Mouse (Mus musculus): ENCODE results near the gene Dcxr. TPM values are rescaled to one million over a fixed set of nuclear protein-coding genes. Genes with fewer than 3 reads are reported as not detected.

The Dcxr gene
- polyA plus RNA-seq, 1 experiment from 2014 or later, result 123 TPM

DNA sequence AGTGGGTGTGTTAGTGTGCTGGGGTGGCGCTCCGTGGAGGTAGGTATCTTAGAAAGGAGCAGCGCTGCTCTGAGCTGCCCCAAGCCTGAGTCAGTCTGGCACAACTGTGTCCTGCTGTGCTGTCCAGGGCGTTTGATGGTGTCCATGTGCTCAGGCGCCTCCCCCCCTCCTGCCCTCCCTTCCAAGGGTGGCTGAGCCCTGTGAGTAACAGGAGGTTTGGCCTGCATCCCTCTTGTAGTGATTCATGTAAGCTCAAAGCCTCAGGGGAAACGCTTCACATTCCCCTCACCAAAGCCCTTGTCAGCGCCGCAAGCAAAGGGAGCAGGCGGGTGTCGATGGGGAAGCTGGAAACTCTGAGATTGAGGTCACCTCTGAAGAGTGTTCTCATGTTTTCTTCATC lies 29.3 kb downstream of the Dcxr start:
- 36% methylated on average over 10 of the region's 10 CpGs for WGBS
- no peaks in the 10 kb centered on the region for H3K9me3 ChIP-seq (replicated peaks; ENCODE audit: low read length)
- H3K9ac ChIP-seq (ENCODE audit: low read depth, low read length), result no peak overlapping the region
- H3K27me3 ChIP-seq (ENCODE audit: insufficient read depth, low read length), result no peaks in the 10 kb centered on the region
- no peak overlapping the region for H3K4me2 ChIP-seq (ENCODE audit: low read length)
- no peak for TF ChIP-seq CTCF (IDR thresholded peaks at IDR 0.05; ENCODE audit: low read depth)
- DNase-seq (ENCODE audit: low spot score), result peak; percentile 75
- H3K4me3 ChIP-seq (replicated peaks; ENCODE audit: low read depth, low read length), result no peak overlapping the region
- H3K36me3 ChIP-seq (ENCODE audit: insufficient read depth, low read length), result peaks cover 23% of the 10 kb centered on the region; the same call in 1 of the 2 replicates
- ATAC-seq (replicated peaks; ENCODE audit: low FRiP score, low read depth), result no peak
- peaks cover 15% of the 10 kb centered on the region for H3K4me1 ChIP-seq (replicated peaks; ENCODE audit: insufficient read depth, low read length)
- peak overlapping the region; percentile 5; the same call in 1 of the 2 replicates for H3K27ac ChIP-seq

DNA sequence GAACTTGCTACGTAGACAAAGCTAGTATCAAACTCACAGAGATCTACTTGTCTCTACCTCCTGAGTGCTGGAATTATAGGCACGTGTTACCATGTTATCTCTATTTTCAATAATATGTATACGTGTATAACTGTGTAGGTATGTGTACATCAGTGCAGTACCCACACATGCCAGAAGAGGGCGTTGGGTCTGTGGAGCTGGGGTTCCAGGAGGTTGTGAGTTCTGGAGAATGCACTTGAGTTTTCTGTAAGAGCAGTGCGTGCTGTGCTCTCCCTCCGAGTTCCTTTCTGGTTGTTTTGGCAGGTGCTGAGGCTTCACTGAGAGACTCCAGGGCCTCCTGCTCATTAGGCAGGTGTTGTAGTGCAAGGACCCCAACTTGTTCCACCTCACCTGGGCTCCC lies 30.5 kb downstream of the Dcxr start:
- TF ChIP-seq CTCF (IDR thresholded peaks at IDR 0.05; ENCODE audit: low read depth), result peak; percentile 51
- Histone ChIP-seq H3K9ac (ENCODE audit: low read depth, low read length) (no peak overlapping the region), H3K4me3 (replicated peaks; ENCODE audit: low read depth, low read length) (no peak overlapping the region), H3K9me3 (replicated peaks; ENCODE audit: low read length) (no peaks in the 10 kb centered on the region), H3K36me3 (ENCODE audit: insufficient read depth, low read length) (peaks cover 22% of the 10 kb centered on the region; the same call in 1 of the 2 replicates), H3K27me3 (ENCODE audit: insufficient read depth, low read length) (no peaks in the 10 kb centered on the region), H3K27ac (no peak overlapping the region), H3K4me2 (ENCODE audit: low read length) (no peak overlapping the region), H3K4me1 (replicated peaks; ENCODE audit: insufficient read depth, low read length) (peaks cover 15% of the 10 kb centered on the region)
- DNase-seq (ENCODE audit: low spot score) (no peak), ATAC-seq (replicated peaks; ENCODE audit: low FRiP score, low read depth) (no peak)
- 90% methylated on average over 6 of the region's 6 CpGs for WGBS

DNA sequence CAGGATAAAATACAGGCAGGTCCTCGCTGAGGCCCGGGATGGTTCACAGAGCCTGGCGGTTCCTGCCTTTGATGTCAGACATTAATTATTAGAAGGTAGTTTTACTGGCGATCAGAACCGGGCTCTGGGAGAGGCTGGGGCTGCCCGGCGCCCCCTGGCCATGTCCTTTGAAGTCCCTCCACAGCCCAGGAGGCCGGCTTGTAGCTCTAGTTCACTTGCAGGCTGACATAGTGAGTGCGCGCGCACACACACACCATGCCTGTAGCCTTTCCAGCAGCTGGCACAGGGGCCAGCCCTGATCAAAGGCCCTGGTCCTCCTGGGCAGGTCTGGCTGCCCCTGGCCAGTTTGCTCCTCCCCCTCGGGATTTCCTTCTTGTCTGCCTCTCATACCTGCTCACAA lies 31.4 kb downstream of the Dcxr start:
- ATAC-seq (replicated peaks; ENCODE audit: low FRiP score, low read depth), result peak; percentile 74
- H3K36me3 ChIP-seq (ENCODE audit: insufficient read depth, low read length), result 0 out of 2 replicates have a peak, but pooled peaks cover 18% of the 10 kb centered on the region
- H3K27me3 ChIP-seq (ENCODE audit: insufficient read depth, low read length), result no peaks in the 10 kb centered on the region
- no peak overlapping the region for H3K4me2 ChIP-seq (ENCODE audit: low read length)
- H3K9me3 ChIP-seq (replicated peaks; ENCODE audit: low read length), result no peaks in the 10 kb centered on the region
- H3K27ac ChIP-seq, result peak overlapping the region; percentile 26
- peaks cover 15% of the 10 kb centered on the region for H3K4me1 ChIP-seq (replicated peaks; ENCODE audit: insufficient read depth, low read length)
- DNase-seq (ENCODE audit: low spot score), result peak; percentile 64
- TF ChIP-seq CTCF (IDR thresholded peaks at IDR 0.05; ENCODE audit: low read depth), result no peak
- no peak overlapping the region for H3K4me3 ChIP-seq (replicated peaks; ENCODE audit: low read depth, low read length)
- no peak overlapping the region for H3K9ac ChIP-seq (ENCODE audit: low read depth, low read length)
- 24% methylated on average over 12 of the region's 12 CpGs for WGBS

DNA sequence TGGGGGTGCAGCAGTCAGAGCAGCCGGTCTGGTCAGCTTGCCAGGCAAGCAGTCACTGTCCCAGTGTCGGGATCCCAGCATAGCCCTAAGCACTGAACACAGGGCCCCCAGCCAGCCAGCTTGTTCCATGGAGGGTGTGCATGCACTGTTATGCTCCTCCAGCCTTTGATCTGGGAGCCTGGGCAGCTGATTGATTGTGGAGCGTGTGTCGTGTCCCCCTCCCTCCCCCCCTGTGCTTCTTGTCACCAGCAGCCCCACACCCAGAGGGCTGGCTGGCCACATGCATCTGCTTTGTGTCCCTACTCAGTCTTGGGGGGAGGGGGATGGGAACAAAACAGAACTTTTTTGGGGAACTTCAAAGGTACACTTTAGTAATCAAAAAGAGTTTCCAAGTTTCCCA lies 31.9 kb downstream of the Dcxr start:
- no peak overlapping the region for H3K4me3 ChIP-seq (replicated peaks; ENCODE audit: low read depth, low read length)
- ATAC-seq (replicated peaks; ENCODE audit: low FRiP score, low read depth) (peak; percentile 48), DNase-seq (ENCODE audit: low spot score) (peak; percentile 44)
- 22% methylated on average over 4 of the region's 4 CpGs for WGBS
- H3K4me1 ChIP-seq (replicated peaks; ENCODE audit: insufficient read depth, low read length), result peaks cover 15% of the 10 kb centered on the region
- no peaks in the 10 kb centered on the region for H3K27me3 ChIP-seq (ENCODE audit: insufficient read depth, low read length)
- TF ChIP-seq CTCF (IDR thresholded peaks at IDR 0.05; ENCODE audit: low read depth), result no peak
- H3K4me2 ChIP-seq (ENCODE audit: low read length), result no peak overlapping the region
- H3K9ac ChIP-seq (ENCODE audit: low read depth, low read length), result 0 out of 2 replicates have a peak overlapping the region, but pooled peaks have one; percentile 0
- peak overlapping the region; percentile 26 for H3K27ac ChIP-seq
- H3K36me3 ChIP-seq (ENCODE audit: insufficient read depth, low read length), result 0 out of 2 replicates have a peak, but pooled peaks cover 22% of the 10 kb centered on the region
- no peaks in the 10 kb centered on the region for H3K9me3 ChIP-seq (replicated peaks; ENCODE audit: low read length)

DNA sequence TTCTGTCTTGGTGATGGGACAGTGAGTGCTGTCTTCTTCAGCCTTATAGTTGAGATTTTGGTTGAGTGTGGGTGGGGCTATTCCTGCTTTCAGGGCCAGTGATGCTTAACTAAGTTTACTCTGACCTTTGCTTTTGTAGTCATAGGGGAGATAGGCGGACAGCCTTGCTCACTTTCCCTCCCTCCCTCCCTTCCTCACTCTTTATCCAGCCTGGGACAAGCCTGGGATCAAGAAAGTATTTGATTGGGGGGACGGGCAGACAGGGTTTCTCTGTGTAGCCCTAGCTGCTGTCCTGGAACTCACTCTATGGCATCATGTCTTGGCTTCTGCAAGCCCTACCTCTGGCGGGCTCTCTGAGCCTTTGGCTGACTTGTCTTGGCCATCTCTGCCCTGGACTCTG lies 33.6 kb downstream of the Dcxr start:
- Histone ChIP-seq H3K27ac (peak overlapping the region; percentile 14; the same call in 1 of the 2 replicates), H3K9me3 (replicated peaks; ENCODE audit: low read length) (no peaks in the 10 kb centered on the region), H3K4me3 (replicated peaks; ENCODE audit: low read depth, low read length) (no peak overlapping the region), H3K4me1 (replicated peaks; ENCODE audit: insufficient read depth, low read length) (peaks cover 13% of the 10 kb centered on the region), H3K36me3 (ENCODE audit: insufficient read depth, low read length) (peaks cover 26% of the 10 kb centered on the region), H3K4me2 (ENCODE audit: low read length) (no peak overlapping the region), H3K27me3 (ENCODE audit: insufficient read depth, low read length) (no peaks in the 10 kb centered on the region), H3K9ac (ENCODE audit: low read depth, low read length) (no peak overlapping the region)
- 79% methylated on average over 3 of the region's 3 CpGs for WGBS
- DNase-seq (ENCODE audit: low spot score), result no peak
- ATAC-seq (replicated peaks; ENCODE audit: low FRiP score, low read depth), result no peak
- no peak for TF ChIP-seq CTCF (IDR thresholded peaks at IDR 0.05; ENCODE audit: low read depth)

DNA sequence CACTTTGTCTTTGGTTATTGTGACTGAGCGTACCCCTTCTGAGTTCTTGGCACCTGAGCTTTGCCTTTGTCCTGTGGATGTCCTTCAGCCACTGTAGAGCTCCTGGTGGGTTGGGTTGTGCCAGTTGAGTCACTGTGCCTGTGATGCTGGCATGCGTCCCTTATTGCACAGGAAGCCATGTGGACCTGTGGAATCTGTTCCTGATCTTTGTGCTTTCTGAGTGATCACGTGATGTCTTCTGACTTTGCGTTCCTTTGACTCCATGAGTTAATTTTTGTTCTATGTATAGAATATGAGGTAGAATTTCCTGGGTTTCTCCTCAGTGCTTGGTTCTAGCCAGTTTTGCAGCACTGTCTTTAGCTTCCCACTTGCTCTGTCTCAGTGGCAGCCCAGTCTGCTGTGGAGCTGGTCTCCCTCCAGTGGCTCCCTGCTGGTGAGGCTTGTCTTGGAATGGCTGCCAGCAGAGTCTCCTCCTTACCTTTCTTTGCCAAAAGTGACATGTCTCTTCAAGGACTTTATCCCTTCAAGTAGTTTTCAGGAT lies 34.5 kb downstream of the Dcxr start:
- 85% methylated on average over 4 of the region's 4 CpGs for whole genome bisulfite sequencing
- ATAC-seq (replicated peaks; ENCODE audit: low FRiP score, low read depth) (no peak), DNase-seq (ENCODE audit: low spot score) (no peak)
- Histone ChIP-seq H3K9ac (ENCODE audit: low read depth, low read length) (no peak overlapping the region), H3K4me2 (ENCODE audit: low read length) (no peak overlapping the region), H3K36me3 (ENCODE audit: insufficient read depth, low read length) (peaks cover 30% of the 10 kb centered on the region), H3K9me3 (replicated peaks; ENCODE audit: low read length) (no peaks in the 10 kb centered on the region), H3K27me3 (ENCODE audit: insufficient read depth, low read length) (no peaks in the 10 kb centered on the region), H3K4me3 (replicated peaks; ENCODE audit: low read depth, low read length) (no peak overlapping the region), H3K4me1 (replicated peaks; ENCODE audit: insufficient read depth, low read length) (peaks cover 12% of the 10 kb centered on the region), H3K27ac (peak overlapping the region; percentile 14; the same call in 1 of the 2 replicates)
- TF ChIP-seq CTCF (IDR thresholded peaks at IDR 0.05; ENCODE audit: low read depth), result no peak

DNA sequence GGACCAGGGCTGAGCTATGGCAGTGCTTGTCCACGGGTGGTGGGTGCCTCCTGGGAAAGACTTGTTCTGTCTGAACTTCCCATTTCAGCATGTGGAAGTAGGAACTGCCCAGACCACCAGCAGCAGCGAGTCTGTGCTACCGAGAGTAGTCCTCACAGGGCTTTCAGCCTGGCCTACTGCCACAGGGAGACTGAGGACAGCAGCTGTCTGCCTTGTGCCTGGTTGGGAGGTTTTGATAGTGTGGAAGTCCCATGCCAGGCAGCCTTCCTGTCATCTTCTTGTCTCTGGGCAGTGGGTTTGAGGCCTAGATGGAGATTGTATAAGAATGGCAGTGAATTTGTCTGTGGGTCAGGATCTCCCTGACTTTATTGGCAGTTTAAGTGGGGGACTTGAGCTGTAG lies 37.7 kb downstream of the Dcxr start:
- Histone ChIP-seq H3K4me2 (ENCODE audit: low read length) (no peak overlapping the region), H3K4me3 (replicated peaks; ENCODE audit: low read depth, low read length) (no peak overlapping the region), H3K36me3 (ENCODE audit: insufficient read depth, low read length) (peaks cover 34% of the 10 kb centered on the region), H3K27me3 (ENCODE audit: insufficient read depth, low read length) (no peaks in the 10 kb centered on the region), H3K27ac (no peak overlapping the region), H3K4me1 (replicated peaks; ENCODE audit: insufficient read depth, low read length) (no peaks in the 10 kb centered on the region; the same call in 1 of the 2 replicates), H3K9me3 (replicated peaks; ENCODE audit: low read length) (no peaks in the 10 kb centered on the region), H3K9ac (ENCODE audit: low read depth, low read length) (no peak overlapping the region)
- no peak for DNase-seq (ENCODE audit: low spot score)
- TF ChIP-seq CTCF (IDR thresholded peaks at IDR 0.05; ENCODE audit: low read depth), result no peak
- no peak for ATAC-seq (replicated peaks; ENCODE audit: low FRiP score, low read depth)
- WGBS, result 81% methylated on average over 3 of the region's 3 CpGs

Data from kidney, postnatal 0 days (tissue).